Mouse (Mus musculus) hindbrain, postnatal 0 days (tissue): ENCODE results near the gene Atoh8. TPM values are rescaled to one million over a fixed set of nuclear protein-coding genes. Genes with fewer than 3 reads are reported as not detected.

ENCODE experiments used
- ATAC-seq: fragments of 200-750 bp; cut with Nextera tagmentation; 2 replicates; pipeline ENCODE4 v1.8.0; 2017; ENCODE audit warnings: mild to moderate bottlenecking, moderate TSS enrichment, moderate library complexity
- DNase-seq: peaks from one replicate; pipeline ENCODE4 v3.0.0-alpha.2; 2015; ENCODE audit warnings: low spot score
- H3K27ac ChIP-seq: fragments of 300-500 bp; sonication (generic); 2 replicates; pipeline ENCODE4 v1.5.1; 2014; ENCODE audit warnings: mild to moderate bottlenecking
- H3K27me3 ChIP-seq: fragments of 300-500 bp; sonication (generic); 2 replicates; pipeline ENCODE4 v1.6.1; 2014; ENCODE audit warnings: low read length, mixed read lengths; ENCODE audit not compliant: insufficient read depth
- H3K36me3 ChIP-seq: fragments of 300-500 bp; sonication (generic); 2 replicates; pipeline ENCODE4 v1.6.1; 2014; ENCODE audit warnings: low read length, mixed read lengths; ENCODE audit not compliant: insufficient read depth
- H3K4me1 ChIP-seq: fragments of 300-500 bp; sonication (generic); 2 replicates; pipeline ENCODE4 v1.6.1; 2014; ENCODE audit warnings: antibody characterized with exemption, low read length, mixed read lengths; ENCODE audit not compliant: insufficient read depth
- H3K4me2 ChIP-seq: fragments of 300-500 bp; sonication (generic); 2 replicates; pipeline ENCODE4 v1.6.1; 2014; ENCODE audit warnings: low read depth, mild to moderate bottlenecking, low read length, moderate library complexity, mixed read lengths
- H3K4me3 ChIP-seq: fragments of 300-500 bp; sonication (generic); 2 replicates; pipeline ENCODE4 v1.5.1; 2014; ENCODE audit warnings: low read length
- H3K9ac ChIP-seq: fragments of 300-500 bp; sonication (generic); replicated peaks from 2 replicates; pipeline ENCODE4 v1.6.1; 2014; ENCODE audit warnings: mild to moderate bottlenecking, low read length, moderate library complexity, mixed read lengths
- H3K9me3 ChIP-seq: fragments of 300-500 bp; sonication (generic); 2 replicates; pipeline ENCODE4 v1.6.1; 2016; ENCODE audit warnings: low read length, mixed read lengths
- CTCF ChIP-seq: IDR thresholded peaks from 2 replicates; pipeline ENCODE4 v1.5.1; 2016; ENCODE audit warnings: antibody characterized with exemption, control low read depth, low read depth
- WGBS: fragments of 180-500 bp; shearing (Covaris S2); extraction: QIAGEN DNeasy Blood & Tissue Kit; methylation state at CpG from one replicate; pipeline ENCODE4 v1.1.7; 2014; 5-methylcytosine and 5-hydroxymethylcytosine counted together
- polyA plus RNA-seq: library from polyadenylated mRNA; unstranded; fragments of >200 nt; fragmentation: Nextera tagmentation; extraction: Ambion mirVana; gene quantifications from 2 replicates; pipeline ENCODE4 v1.2.1, GENCODE M21; 2015
- total RNA-seq: library from RNA; depleted of rRNA; stranded (reverse); fragments of >200 nt; gene quantifications from 2 replicates; pipeline ENCODE4 v1.2.3, GENCODE M21; 2014

Atoh8 gene
- total and polyA plus RNA-seq, 2 experiments from 2014 or later: 5.2 to 8.1 TPM

- H3K36me3 ChIP-seq: no peaks in the 10 kb centered on the region
- ATAC-seq (peak; percentile 78), DNase-seq (peak; percentile 70)
- H3K4me1 ChIP-seq: 0 out of 2 replicates have a peak, but pooled peaks cover 6% of the 10 kb centered on the region
- no peak overlapping the region for H3K4me2 ChIP-seq
- WGBS: 53% methylated on average over 9 of the region's 9 CpGs
- no peak overlapping the region for H3K4me3 ChIP-seq
- peak overlapping the region; percentile 37; the same call in 1 of the 2 replicates for H3K27ac ChIP-seq
- no peaks in the 10 kb centered on the region for H3K9me3 ChIP-seq
- H3K9ac ChIP-seq: no peak overlapping the region
- H3K27me3 ChIP-seq: no peaks in the 10 kb centered on the region
- TF ChIP-seq CTCF: no peak
Observed at GRCm38 (mm10) chr6:72268149-72268847, 32.9 kb upstream of the Atoh8 start.

- no peaks in the 10 kb centered on the region for H3K36me3 ChIP-seq
- H3K9ac ChIP-seq: no peak overlapping the region
- TF ChIP-seq CTCF: no peak
- 0 out of 2 replicates have a peak, but pooled peaks cover 6% of the 10 kb centered on the region for H3K4me1 ChIP-seq
- H3K9me3 ChIP-seq: no peaks in the 10 kb centered on the region
- ATAC-seq (no peak), DNase-seq (no peak)
- H3K4me3 ChIP-seq: no peak overlapping the region
- no peaks in the 10 kb centered on the region for H3K27me3 ChIP-seq
- H3K4me2 ChIP-seq: no peak overlapping the region
- H3K27ac ChIP-seq: no peak overlapping the region
- 79% methylated on average over 6 of the region's 6 CpGs for WGBS
Observed at GRCm38 (mm10) chr6:72265664-72266063, 30.3 kb upstream of the Atoh8 start.

- Histone ChIP-seq H3K27me3 (no peaks in the 10 kb centered on the region), H3K27ac (no peak overlapping the region), H3K4me1 (0 out of 2 replicates have a peak, but pooled peaks cover 6% of the 10 kb centered on the region), H3K9ac (no peak overlapping the region), H3K36me3 (no peaks in the 10 kb centered on the region), H3K4me2 (no peak overlapping the region), H3K9me3 (no peaks in the 10 kb centered on the region), H3K4me3 (no peak overlapping the region)
- ATAC-seq (no peak), DNase-seq (no peak)
- 59% methylated on average over 5 of the region's 5 CpGs for WGBS
- TF ChIP-seq CTCF: no peak
Observed at GRCm38 (mm10) chr6:72263679-72264265, 28.4 kb upstream of the Atoh8 start.

- no peak for TF ChIP-seq CTCF
- no peak for DNase-seq
- 79% methylated on average over 12 of the region's 12 CpGs for WGBS
- no peak overlapping the region for H3K27ac ChIP-seq
- no peaks in the 10 kb centered on the region for H3K9me3 ChIP-seq
- H3K4me1 ChIP-seq: no peaks in the 10 kb centered on the region
- H3K36me3 ChIP-seq: no peaks in the 10 kb centered on the region
- no peak overlapping the region for H3K4me3 ChIP-seq
- H3K4me2 ChIP-seq: no peak overlapping the region
- H3K9ac ChIP-seq: no peak overlapping the region
- no peaks in the 10 kb centered on the region for H3K27me3 ChIP-seq
- 0 out of 2 replicates have a peak, but pooled peaks have one; percentile 2 for ATAC-seq
Observed at GRCm38 (mm10) chr6:72261683-72262320, 26.4 kb upstream of the Atoh8 start.

- Histone ChIP-seq H3K4me2 (no peak overlapping the region), H3K27me3 (no peaks in the 10 kb centered on the region), H3K9me3 (no peaks in the 10 kb centered on the region), H3K27ac (no peak overlapping the region), H3K36me3 (no peaks in the 10 kb centered on the region), H3K4me1 (no peaks in the 10 kb centered on the region), H3K9ac (no peak overlapping the region), H3K4me3 (no peak overlapping the region)
- peak; percentile 96 for DNase-seq
- peak; percentile 98 for TF ChIP-seq CTCF
- ATAC-seq: peak; percentile 92
- WGBS: 35% methylated on average over 19 of the region's 19 CpGs
Observed at GRCm38 (mm10) chr6:72260981-72261682, 25.8 kb upstream of the Atoh8 start.

GRCm38 (mm10) chr6:72259474-72259873 is 24.1 kb upstream of the Atoh8 start:
- Histone ChIP-seq H3K4me2 (no peak overlapping the region), H3K27ac (no peak overlapping the region), H3K36me3 (no peaks in the 10 kb centered on the region), H3K4me1 (peaks cover 7% of the 10 kb centered on the region), H3K9me3 (no peaks in the 10 kb centered on the region), H3K9ac (no peak overlapping the region), H3K27me3 (no peaks in the 10 kb centered on the region), H3K4me3 (no peak overlapping the region)
- 75% methylated on average over 7 of the region's 7 CpGs for WGBS
- TF ChIP-seq CTCF: no peak
- ATAC-seq (no peak), DNase-seq (no peak)
